Mouse (Mus musculus) cortical plate, adult 2 months (tissue): ENCODE measurements around the gene Tnc.

Experiments
- CTCF ChIP-seq: fragments of 200-500 bp; IDR thresholded peaks from 2 replicates; pipeline ENCODE4 v1.5.1; 2011; ENCODE audit warnings: mild to moderate bottlenecking, control low read depth, low read length; ENCODE audit not compliant: insufficient read depth; ENCODE audit errors: extremely low read depth
- POLR2A ChIP-seq: fragments of 200-500 bp; IDR thresholded peaks from 2 replicates; pipeline ENCODE4 v1.6.1; 2011; ENCODE audit warnings: mild to moderate bottlenecking, low read length, control low read depth; ENCODE audit not compliant: insufficient read depth; ENCODE audit errors: extremely low read depth

DNA sequence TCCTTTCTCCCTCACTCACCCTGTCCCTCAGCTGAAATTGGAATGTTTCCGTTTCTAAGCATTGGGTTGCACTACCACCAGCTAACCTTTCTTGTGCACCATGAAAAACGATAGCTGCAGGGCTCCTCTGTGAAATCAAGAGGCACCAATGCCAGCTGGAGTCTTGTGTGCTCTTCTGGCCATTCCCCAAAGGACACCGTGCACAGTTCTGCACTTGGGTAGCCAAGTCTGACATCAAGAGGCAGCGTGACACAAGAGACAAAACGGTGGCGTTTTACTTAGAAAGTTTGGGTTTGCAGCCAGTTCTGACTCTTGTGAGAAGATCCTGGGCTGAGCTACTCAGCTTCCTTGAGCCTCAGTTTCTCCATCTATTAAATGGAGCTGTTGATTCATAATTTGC lies 3.4 kb downstream of the Tnc start:
- TF ChIP-seq POLR2A = no peak
- TF ChIP-seq CTCF = no peak
